Mouse (Mus musculus): Measurements from ENCODE around the gene Carm1. TPM values are rescaled to one million over a fixed set of nuclear protein-coding genes. Genes with fewer than 3 reads are reported as not detected.
A peak's percentile ranks its signal among the peaks of the same experiment; 100 is the strongest.
"Not testable (repeated sequence)": the region's sequence is repeated elsewhere in the genome, so short reads cannot be mapped to it uniquely, and the experiment has no call there.

Carm1 gene
- polyA plus RNA-seq, 1 experiment, result 22.0 TPM

DNA sequence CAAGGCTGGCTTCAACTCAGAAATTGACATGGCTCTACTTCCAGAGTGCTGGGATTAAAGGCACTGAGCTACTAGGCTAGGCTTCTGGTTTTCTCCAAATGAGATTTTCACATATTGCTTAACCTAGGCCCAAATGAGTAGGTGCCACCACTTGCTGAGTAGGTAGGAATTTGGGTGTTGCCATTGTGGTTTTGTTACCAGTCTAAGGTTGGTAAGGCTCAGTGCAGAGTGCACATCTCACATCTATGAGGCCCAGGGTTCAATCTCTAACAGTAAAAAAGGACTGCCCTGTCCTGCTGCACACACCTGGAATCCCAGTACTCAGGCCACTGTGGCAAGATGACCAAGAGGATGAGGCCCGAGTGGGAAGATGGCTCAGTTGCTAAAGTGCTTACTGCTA is 38.7 kb downstream of the Carm1 start:
- H3K27ac ChIP-seq (replicated peaks; ENCODE audit: low read depth, low read length), result no peak overlapping the region
- no peaks in the 10 kb centered on the region for H3K4me1 ChIP-seq (ENCODE audit: control insufficient read depth, insufficient read depth, insufficient read length, low read length)
- H3K4me3 ChIP-seq (ENCODE audit: insufficient read depth, low read depth, low read length), result no peak overlapping the region

DNA sequence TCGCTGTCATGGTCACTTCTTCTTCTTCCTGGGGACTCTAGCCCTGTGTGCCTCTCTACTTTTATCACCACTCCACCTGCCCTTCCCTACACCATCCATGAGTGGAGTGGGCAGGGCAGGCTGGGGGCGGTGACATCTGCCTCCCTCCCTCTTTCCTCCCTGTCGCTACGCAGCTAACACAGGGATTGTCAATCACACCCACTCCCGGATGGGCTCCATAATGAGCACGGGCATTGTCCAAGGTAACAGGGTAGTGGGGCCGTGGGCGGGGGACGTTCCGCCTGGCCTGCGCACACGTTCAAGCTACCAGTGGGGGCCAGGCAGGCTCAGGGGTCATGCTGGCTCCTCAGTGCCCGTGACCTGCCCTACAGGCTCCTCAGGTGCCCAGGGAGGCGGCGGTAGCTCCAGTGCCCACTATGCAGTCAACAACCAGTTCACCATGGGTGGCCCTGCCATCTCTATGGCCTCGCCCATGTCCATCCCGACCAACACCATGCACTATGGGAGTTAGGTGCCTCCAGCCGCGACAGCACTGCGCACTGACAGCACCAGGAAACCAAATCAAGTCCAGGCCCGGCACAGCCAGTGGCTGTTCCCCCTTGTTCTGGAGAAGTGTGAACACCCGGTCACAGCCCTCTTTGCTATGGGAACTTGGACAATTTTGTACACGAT is 41.1 kb downstream of the Carm1 start:
- H3K4me3 ChIP-seq (ENCODE audit: insufficient read depth, low read depth, low read length), result no peak overlapping the region
- peaks cover 5% of the 10 kb centered on the region; the same call in 1 of the 2 replicates for H3K4me1 ChIP-seq (ENCODE audit: control insufficient read depth, insufficient read depth, insufficient read length, low read length)
- no peak overlapping the region for H3K27ac ChIP-seq (replicated peaks; ENCODE audit: low read depth, low read length)

DNA sequence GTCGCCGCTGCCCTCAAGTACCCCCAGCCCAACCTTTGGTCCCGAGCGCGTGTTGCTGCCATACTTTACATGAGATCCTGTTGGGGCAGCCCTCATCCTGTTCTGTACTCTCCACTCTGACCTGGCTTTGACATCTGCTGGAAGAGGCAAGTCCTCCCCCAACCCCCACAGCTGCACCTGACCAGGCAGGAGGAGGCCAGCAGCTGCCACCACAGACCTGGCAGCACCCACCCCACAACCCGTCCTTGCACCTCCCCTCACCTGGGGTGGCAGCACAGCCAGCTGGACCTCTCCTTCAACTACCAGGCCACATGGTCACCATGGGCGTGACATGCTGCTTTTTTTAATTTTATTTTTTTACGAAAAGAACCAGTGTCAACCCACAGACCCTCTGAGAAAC is 41.7 kb downstream of the Carm1 start:
- H3K4me3 ChIP-seq (ENCODE audit: insufficient read depth, low read depth, low read length), result no peak overlapping the region
- H3K4me1 ChIP-seq (ENCODE audit: control insufficient read depth, insufficient read depth, insufficient read length, low read length), result peaks cover 5% of the 10 kb centered on the region; the same call in 1 of the 2 replicates

DNA sequence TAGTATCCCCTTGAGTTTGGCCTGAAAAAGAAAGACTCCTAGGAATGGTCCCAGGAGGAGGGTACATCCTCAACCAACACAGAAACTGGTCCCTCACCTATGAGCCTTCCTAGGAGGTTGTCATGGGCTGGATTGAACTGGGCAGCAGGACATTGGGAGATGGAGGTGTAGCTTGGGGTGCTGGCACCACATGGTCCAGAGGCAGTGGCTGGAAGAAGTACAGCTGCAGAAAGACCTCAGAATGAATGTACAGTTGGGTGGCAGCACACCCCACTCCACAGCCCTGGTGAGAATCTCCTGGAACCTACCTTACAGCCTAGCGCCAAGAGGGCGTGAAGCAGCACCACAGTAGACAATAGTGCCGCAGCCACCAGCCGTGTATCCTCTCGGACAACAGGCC is 42.8 kb downstream of the Carm1 start:
- Histone ChIP-seq H3K4me1 (ENCODE audit: control insufficient read depth, insufficient read depth, insufficient read length, low read length) (peaks cover 5% of the 10 kb centered on the region), H3K27ac (replicated peaks; ENCODE audit: low read depth, low read length) (no peak overlapping the region), H3K4me3 (ENCODE audit: insufficient read depth, low read depth, low read length) (no peak overlapping the region)

More for the DNA sequence above, 41.7 kb downstream of the Carm1 start:
- H3K27ac ChIP-seq (replicated peaks; ENCODE audit: low read depth, low read length), result no peak overlapping the region

DNA sequence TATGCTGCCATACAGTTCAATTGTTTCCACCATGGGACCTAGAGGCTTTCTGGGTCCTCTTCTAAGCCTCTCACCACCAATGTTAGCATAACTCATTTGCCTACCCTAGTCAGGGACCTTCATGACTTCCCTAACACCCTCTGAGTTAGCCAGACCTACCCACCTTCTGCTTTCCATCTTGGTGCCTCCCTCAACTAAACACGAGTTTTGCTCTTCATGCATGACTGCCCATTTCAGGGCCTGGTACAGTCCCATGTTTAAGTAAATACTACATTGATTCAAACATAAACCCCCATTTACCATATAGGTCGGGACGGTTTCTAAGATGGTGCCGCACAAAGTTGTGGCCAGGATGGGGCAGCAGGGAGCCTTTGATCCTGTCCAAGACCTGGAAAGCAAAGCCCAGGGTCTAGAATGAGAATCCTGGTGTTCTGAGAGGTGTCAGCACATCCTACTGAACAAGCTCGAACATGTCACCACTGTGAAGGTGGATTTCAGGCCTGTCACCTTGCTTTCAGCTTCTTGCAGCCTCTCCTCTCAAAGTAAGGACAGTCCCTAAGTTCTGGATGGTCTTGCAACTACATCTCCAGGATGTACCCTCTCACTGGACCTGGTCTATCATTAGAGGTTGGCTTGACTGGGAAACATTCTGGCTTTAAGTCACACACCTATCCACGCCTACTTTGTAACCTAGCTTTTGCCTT is 44.6 kb downstream of the Carm1 start:
- no peak overlapping the region for H3K27ac ChIP-seq (replicated peaks; ENCODE audit: low read depth, low read length)
- H3K4me3 ChIP-seq (ENCODE audit: insufficient read depth, low read depth, low read length), result peak overlapping the region; percentile 84; the same call in 1 of the 2 replicates
- H3K4me1 ChIP-seq (ENCODE audit: control insufficient read depth, insufficient read depth, insufficient read length, low read length), result peaks cover 5% of the 10 kb centered on the region

DNA sequence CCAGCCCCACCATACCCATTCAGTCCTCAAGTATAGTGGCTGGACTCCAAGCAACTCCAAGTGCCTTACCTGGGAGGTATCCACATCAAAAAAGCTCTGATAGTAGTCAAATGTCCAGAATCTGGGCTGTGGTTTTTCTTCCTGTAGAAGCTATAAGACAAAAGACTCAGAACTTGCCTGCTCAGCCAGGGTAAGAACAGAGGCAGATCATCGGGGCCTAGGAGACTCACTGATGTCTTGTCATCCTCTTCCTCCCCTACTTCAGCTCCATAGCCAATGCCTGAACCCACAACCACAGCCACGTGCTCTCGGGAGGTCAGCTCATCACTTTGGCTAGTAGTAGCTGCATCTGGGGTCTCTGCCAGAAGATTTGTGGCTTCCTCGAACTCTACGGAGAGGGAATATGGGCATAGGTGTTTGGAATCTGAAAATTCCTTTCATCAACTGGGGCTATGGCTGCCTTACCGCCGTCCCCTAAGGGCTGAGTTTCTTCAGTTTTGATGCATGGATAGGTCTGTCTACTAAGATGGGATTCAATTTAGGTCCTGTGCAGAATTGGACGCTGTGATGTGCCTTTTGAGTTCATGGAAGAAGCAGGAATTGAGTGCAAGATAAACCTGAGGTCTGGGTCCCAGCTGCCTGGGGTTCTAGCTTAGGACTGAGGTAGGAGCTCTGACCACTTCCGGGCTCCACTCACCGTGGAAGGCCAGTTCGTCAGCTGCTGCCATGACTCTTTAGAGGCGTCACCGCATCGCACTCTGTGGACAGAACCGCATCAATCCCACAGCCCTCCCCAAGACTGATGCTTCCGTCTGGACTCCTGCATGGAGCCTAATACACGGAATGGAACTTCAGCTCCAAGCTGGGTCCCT is 45.4 kb downstream of the Carm1 start:
- H3K4me1 ChIP-seq (ENCODE audit: control insufficient read depth, insufficient read depth, insufficient read length, low read length), result peaks cover 5% of the 10 kb centered on the region
- H3K4me3 ChIP-seq (ENCODE audit: insufficient read depth, low read depth, low read length), result peak overlapping the region; percentile 84
- H3K27ac ChIP-seq (replicated peaks; ENCODE audit: low read depth, low read length), result peak overlapping the region; percentile 40; the same call in 1 of the 2 replicates

DNA sequence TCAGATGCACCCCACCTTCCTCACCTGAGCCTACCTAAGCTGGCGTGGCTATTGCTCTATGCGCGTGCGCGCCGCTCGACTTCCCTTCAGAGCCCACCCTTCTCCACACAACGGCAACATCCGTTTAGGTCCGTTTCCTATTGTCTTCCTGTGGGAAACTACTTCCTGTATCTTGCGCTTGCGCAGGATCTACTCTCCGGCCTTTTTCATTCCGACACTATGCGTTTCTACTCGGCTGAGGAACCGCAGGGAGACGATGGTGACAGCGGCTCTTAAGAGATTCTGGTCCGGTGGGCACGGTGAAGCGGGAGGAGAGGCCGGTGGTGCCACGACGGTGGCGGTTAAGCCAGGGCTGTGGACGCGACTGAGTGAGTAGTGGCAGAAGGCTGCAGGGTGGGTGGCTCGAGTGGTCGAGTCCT is 46.0 kb downstream of the Carm1 start, which contains the start of the genes Timm29 and Yipf2:
Timm29 (plus strand) TSS at position 20 of the 419 bp plus-strand sequence.
Yipf2 (minus strand) TSS at position 126 of the 419 bp plus-strand sequence.
- H3K4me3 ChIP-seq (ENCODE audit: insufficient read depth, low read depth, low read length), result peak within 1 kb of the TSS; percentile 90
- peaks cover 5% of the 10 kb centered on the region for H3K4me1 ChIP-seq (ENCODE audit: control insufficient read depth, insufficient read depth, insufficient read length, low read length)
- H3K27ac ChIP-seq (replicated peaks; ENCODE audit: low read depth, low read length), result peak within 1 kb of the TSS; percentile 68

DNA sequence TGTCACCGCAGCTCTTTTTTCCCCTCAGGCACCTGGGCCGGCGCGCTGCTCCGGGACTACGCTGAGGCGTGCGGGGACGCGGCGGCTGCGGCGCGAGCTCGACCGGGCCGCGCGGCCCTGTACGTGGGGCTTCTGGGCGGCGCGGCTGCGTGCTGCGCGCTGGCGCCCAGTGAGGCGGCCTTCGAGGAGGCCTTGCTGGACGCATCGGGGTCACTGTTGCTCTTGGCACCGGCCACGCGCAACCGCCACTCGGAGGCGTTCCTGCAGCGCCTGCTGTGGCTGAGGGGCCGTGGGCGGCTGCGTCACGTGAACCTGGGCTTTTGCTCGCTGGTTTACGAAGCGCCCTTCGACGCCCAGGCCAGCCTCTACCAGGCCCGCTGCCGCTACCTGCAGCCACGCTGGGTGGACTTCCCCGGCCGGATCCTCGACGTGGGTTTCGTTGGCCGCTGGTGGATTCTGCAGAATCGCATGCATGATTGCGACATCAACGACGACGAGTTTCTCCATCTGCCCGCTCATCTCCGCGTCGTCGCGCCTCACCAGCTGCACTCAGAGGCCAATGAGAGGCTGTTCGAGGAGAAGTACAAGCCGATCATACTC is 46.5 kb downstream of the Carm1 start:
- Histone ChIP-seq H3K4me1 (ENCODE audit: control insufficient read depth, insufficient read depth, insufficient read length, low read length) (peaks cover 5% of the 10 kb centered on the region), H3K27ac (replicated peaks; ENCODE audit: low read depth, low read length) (peak overlapping the region; percentile 68), H3K4me3 (ENCODE audit: insufficient read depth, low read depth, low read length) (peak overlapping the region; percentile 90)

DNA sequence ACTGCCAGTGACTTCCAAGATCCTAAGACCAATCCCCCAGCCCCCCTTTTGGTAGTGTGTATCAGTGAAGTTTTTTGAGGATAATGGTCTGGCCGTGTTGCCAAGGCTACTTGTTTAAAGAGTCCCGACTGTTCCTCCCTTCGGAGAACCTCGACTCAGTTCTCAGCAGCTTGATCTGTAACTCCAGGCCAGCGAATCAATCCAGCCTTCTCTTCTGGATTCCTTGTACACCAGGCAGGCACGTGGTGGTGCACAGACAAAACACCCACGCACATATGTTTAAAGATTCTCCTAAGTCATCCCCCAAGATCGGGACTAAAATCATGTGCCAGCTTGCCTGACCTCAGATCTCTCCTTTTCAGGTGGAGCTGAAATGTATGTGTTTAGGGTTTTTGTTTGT is 47.7 kb downstream of the Carm1 start:
- 0 out of 2 replicates have a peak overlapping the region, but pooled peaks have one; percentile 2 for H3K4me3 ChIP-seq (ENCODE audit: insufficient read depth, low read depth, low read length)
- H3K4me1 ChIP-seq (ENCODE audit: control insufficient read depth, insufficient read depth, insufficient read length, low read length); H3K27ac ChIP-seq (replicated peaks; ENCODE audit: low read depth, low read length): not testable (repeated sequence)

DNA sequence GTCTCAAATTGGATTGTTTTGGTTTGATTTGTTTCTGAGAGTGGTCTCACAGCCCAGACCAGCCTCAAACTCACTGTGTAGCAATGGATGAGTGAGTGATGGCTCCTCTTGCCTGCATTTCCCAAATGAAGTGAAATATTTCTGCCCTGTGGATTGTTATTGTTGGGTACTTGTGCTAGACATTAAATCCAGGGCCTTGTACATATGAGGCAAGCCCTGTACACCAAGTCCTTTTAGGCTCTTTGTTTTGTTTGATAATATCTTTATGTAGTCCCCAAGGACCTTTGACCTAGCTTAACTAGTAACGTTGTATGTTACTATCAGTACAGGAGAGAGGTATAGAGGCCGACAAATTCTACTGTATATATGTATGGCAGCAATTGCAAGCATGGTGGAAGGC is 48.1 kb downstream of the Carm1 start:
- no peak overlapping the region for H3K27ac ChIP-seq (replicated peaks; ENCODE audit: low read depth, low read length)
- H3K4me1 ChIP-seq (ENCODE audit: control insufficient read depth, insufficient read depth, insufficient read length, low read length), result peaks cover 5% of the 10 kb centered on the region
- H3K4me3 ChIP-seq (ENCODE audit: insufficient read depth, low read depth, low read length), result no peak overlapping the region

DNA sequence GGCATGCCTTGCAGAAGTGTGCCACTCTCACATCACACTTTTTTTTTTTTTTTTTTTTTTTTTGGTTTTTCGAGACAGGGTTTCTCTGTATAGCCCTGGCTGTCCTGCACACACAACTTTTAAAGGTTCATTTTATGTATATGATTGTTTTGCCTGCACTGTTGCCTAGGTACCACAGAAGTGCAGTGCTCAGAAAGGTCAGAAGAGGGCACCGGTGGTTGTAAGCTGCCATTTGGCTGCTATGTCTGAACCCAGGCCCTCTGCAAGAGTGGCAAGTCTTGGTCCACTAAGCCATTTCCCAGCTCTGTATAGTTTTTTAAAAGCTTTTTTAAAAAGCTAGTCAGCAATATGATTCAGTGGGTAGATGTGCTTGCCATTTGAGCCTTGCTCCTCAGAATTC is 51.5 kb downstream of the Carm1 start:
- H3K4me3 ChIP-seq (ENCODE audit: insufficient read depth, low read depth, low read length), result no peak overlapping the region
- no peaks in the 10 kb centered on the region; the same call in 1 of the 2 replicates for H3K4me1 ChIP-seq (ENCODE audit: control insufficient read depth, insufficient read depth, insufficient read length, low read length)
- H3K27ac ChIP-seq (replicated peaks; ENCODE audit: low read depth, low read length), result no peak overlapping the region

DNA sequence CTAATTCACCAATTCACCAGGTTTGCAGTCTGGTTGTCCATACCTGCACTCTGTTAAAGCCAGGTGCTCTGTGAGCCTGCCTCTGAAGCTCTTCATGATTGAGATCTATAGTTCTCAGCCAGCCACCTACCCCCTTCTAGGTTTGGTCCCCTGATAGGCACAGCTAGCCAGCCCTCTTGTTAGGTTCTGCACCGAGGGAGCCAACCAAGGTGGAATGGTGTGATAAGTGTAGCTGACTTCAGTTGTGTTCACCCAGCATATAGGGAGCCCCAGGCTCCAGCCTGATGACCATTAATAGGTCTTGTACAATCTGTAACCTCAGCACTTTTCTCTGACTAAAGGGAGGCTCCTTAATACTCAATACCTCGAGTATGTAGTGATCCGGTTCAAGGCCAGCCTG is 53.5 kb downstream of the Carm1 start:
- no peak overlapping the region for H3K4me3 ChIP-seq (ENCODE audit: insufficient read depth, low read depth, low read length)

DNA sequence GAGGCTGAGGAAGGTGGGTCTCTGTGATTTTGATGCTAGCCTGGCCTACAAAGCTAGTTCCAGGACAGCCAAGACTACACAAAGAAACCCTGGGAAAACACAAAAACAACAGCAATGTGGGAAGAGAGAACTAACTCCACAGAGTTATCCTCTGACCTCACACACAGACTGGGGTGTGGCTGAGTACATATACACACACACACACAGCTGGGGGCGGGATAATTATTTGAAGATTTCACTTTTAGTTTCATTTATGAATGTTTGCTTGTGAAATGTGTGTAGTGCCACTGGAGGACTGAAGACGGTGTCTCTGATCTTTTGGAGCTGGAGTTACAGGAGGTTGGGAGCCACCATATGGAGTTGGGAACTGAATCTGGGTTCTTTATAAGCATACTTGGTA is 54.4 kb downstream of the Carm1 start:
- no peaks in the 10 kb centered on the region for H3K4me1 ChIP-seq (ENCODE audit: control insufficient read depth, insufficient read depth, insufficient read length, low read length)
- H3K27ac ChIP-seq (replicated peaks; ENCODE audit: low read depth, low read length), result no peak overlapping the region
- H3K4me3 ChIP-seq (ENCODE audit: insufficient read depth, low read depth, low read length), result no peak overlapping the region

More for the DNA sequence above, 53.5 kb downstream of the Carm1 start:
- H3K27ac ChIP-seq (replicated peaks; ENCODE audit: low read depth, low read length), result no peak overlapping the region
- no peaks in the 10 kb centered on the region for H3K4me1 ChIP-seq (ENCODE audit: control insufficient read depth, insufficient read depth, insufficient read length, low read length)

DNA sequence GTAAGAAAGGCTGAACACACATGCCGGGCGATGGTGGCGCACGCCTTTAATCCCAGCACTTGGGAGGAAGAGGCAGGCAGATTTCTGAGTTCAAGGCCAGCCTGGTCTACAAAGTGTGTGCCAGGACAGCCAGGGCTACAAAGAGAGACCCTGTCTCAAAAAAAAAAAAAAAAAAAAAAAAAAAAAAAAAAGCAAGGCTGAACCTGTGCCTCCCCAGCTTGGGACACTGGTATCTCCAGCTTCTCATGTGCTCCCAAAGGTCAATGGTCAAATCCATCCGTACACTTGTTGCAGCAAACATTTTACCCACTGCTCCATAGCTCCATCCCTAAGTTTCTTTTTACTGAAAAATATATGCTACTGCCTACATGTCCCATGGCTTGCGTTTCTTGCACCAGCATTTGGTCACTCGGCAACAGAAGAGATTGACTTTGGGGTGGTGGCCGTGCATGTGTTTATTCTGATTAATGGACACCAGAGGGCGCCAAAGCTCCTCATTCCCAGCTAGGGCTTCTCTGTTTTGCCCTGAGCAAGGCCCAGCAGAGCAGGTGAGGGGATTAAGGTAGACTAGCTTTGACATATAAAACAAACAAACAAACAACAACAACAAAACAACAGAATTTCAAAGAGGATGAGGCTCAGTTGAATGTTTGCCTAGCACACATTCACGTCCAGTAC is 55.2 kb downstream of the Carm1 start:
- Histone ChIP-seq H3K4me1 (ENCODE audit: control insufficient read depth, insufficient read depth, insufficient read length, low read length) (no peaks in the 10 kb centered on the region), H3K27ac (replicated peaks; ENCODE audit: low read depth, low read length) (no peak overlapping the region), H3K4me3 (ENCODE audit: insufficient read depth, low read depth, low read length) (no peak overlapping the region)

Data from brown adipose tissue, adult 24 weeks (tissue).